Mouse (Mus musculus) neural tube, embryonic 13.5 days (tissue): ENCODE data around the gene Olfr1402. TPM values are rescaled to one million over a fixed set of nuclear protein-coding genes. Genes with fewer than 3 reads are reported as not detected.

Source experiments
- ATAC-seq: fragments of 200-750 bp; cut with Nextera tagmentation; 2 replicates; pipeline ENCODE4 v1.8.0; 2017; ENCODE audit warnings: low read depth, mild to moderate bottlenecking, moderate TSS enrichment, moderate library complexity
- H3K27ac ChIP-seq: fragments of 300-500 bp; sonication (generic); replicated peaks from 2 replicates; pipeline ENCODE4 v1.5.1; 2015; ENCODE audit warnings: moderate library complexity, mild to moderate bottlenecking, inconsistent platforms
- H3K27me3 ChIP-seq: fragments of 300-500 bp; sonication (generic); 2 replicates; pipeline ENCODE4 v1.6.1; 2015; ENCODE audit warnings: mild to moderate bottlenecking, inconsistent platforms
- H3K36me3 ChIP-seq: fragments of 300-500 bp; sonication (generic); 2 replicates; pipeline ENCODE4 v1.6.1; 2015; ENCODE audit warnings: mild to moderate bottlenecking, inconsistent platforms
- H3K4me1 ChIP-seq: fragments of 300-500 bp; sonication (generic); replicated peaks from 2 replicates; pipeline ENCODE4 v1.6.1; 2015; ENCODE audit warnings: inconsistent platforms
- H3K4me2 ChIP-seq: fragments of 300-500 bp; sonication (generic); 2 replicates; pipeline ENCODE4 v1.6.1; 2015; ENCODE audit warnings: inconsistent platforms, mild to moderate bottlenecking, moderate library complexity
- H3K4me3 ChIP-seq: fragments of 300-500 bp; sonication (generic); 2 replicates; pipeline ENCODE4 v1.5.1; 2015; ENCODE audit warnings: mild to moderate bottlenecking, inconsistent platforms
- H3K9ac ChIP-seq: fragments of 300-500 bp; sonication (generic); 2 replicates; pipeline ENCODE4 v1.6.1; 2015; ENCODE audit warnings: moderate library complexity, mild to moderate bottlenecking, inconsistent platforms
- H3K9me3 ChIP-seq: fragments of 300-500 bp; sonication (generic); 2 replicates; pipeline ENCODE4 v1.6.1; 2016; ENCODE audit warnings: inconsistent platforms
- WGBS: fragments of 180-500 bp; shearing (Covaris S2); methylation state at CpG from one replicate; pipeline ENCODE4 v1.1.7; 2015; 5-methylcytosine and 5-hydroxymethylcytosine counted together
- polyA plus RNA-seq: library from polyadenylated mRNA; unstranded; fragments of >200 nt; fragmentation: Nextera tagmentation; extraction: Ambion mirVana; gene quantifications from 2 replicates; pipeline ENCODE4 v1.2.1, GENCODE M21; 2015

Olfr1402 gene
- not detected in 2 replicates for polyA plus RNA-seq

DNA sequence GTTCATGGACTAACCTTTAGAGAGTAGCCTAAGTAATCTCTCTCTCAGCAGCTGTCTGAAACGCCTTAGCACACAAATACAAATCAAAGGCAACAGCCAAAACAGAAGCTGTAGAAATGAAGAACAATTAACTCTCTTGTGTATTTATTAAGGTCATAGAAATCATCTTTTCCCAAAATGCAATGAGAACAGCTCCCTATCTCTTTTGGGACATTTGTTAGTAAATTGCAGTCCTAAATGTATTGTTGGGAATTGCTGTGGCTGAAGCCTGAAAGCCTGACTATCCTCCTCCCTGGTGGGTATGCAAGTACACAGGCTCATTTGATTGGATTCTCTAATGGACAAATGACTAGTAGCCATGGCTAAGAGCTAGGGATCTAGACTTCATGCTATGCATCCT, at the start of gene Olfr1402:
TSS of gene Olfr1402 (minus strand) at position 101 of the 400 bp plus-strand sequence.
- WGBS = 74% methylated on average over 1 of the region's 1 CpGs
- Histone ChIP-seq H3K4me3 (no peak within 1 kb of the TSS), H3K9ac (no peak within 1 kb of the TSS), H3K4me2 (no peak within 1 kb of the TSS), H3K9me3 (no peaks in the 10 kb centered on the region), H3K36me3 (no peaks in the 10 kb centered on the region), H3K27ac (no peak within 1 kb of the TSS), H3K27me3 (no peaks in the 10 kb centered on the region), H3K4me1 (no peaks in the 10 kb centered on the region)
- ATAC-seq = no peak

GRCm38 (mm10) chr3:97455286-97455685, 33.5 kb upstream of the Olfr1402 start:
- Histone ChIP-seq H3K9me3 (no peaks in the 10 kb centered on the region), H3K4me3 (no peak overlapping the region), H3K27me3 (no peaks in the 10 kb centered on the region), H3K4me2 (no peak overlapping the region), H3K9ac (no peak overlapping the region), H3K4me1 (no peaks in the 10 kb centered on the region), H3K36me3 (no peaks in the 10 kb centered on the region), H3K27ac (no peak overlapping the region)
- ATAC-seq = no peak
- WGBS = 90% methylated on average over 4 of the region's 4 CpGs

- Histone ChIP-seq H3K27ac (no peak overlapping the region), H3K4me2 (no peak overlapping the region), H3K4me3 (no peak overlapping the region), H3K9me3 (no peaks in the 10 kb centered on the region), H3K9ac (no peak overlapping the region), H3K27me3 (no peaks in the 10 kb centered on the region), H3K4me1 (no peaks in the 10 kb centered on the region), H3K36me3 (no peaks in the 10 kb centered on the region)
- WGBS = 85% methylated on average over 2 of the region's 2 CpGs
- ATAC-seq = no peak
These were observed 16.8 kb upstream of the Olfr1402 start for GRCm38 (mm10) chr3:97438619-97439018.

GRCm38 (mm10) chr3:97394289-97394688, 27.5 kb downstream of the Olfr1402 start:
- H3K9ac ChIP-seq = no peak overlapping the region
- H3K36me3 ChIP-seq = no peaks in the 10 kb centered on the region
- no peak for ATAC-seq
- no peaks in the 10 kb centered on the region for H3K9me3 ChIP-seq
- H3K4me1 ChIP-seq = no peaks in the 10 kb centered on the region
- H3K4me2 ChIP-seq = no peak overlapping the region
- H3K4me3 ChIP-seq = no peak overlapping the region
- WGBS = 71% methylated on average over 1 of the region's 1 CpGs
- H3K27ac ChIP-seq = no peak overlapping the region
- no peaks in the 10 kb centered on the region for H3K27me3 ChIP-seq

DNA sequence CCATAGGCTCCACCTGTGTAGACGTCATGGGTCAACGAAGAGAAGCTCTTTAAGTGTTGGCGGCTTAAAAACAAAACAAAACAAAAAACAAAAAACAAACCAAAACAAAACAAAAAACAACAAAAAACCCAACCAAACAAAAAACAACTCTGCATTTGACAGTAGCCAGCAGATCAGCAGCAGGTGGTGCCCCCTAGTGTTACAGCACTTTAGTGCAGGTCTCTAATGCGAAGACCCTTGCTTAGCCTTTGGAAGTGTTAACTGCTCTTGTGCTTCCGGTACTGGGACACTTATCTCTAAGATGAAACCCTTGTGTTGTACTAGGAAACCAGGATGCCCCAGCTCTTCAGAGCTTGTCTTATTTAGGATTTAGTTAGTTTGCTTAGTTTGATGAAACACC, 28.7 kb downstream of the Olfr1402 start:
- H3K9ac ChIP-seq = no peak overlapping the region
- no peaks in the 10 kb centered on the region for H3K4me1 ChIP-seq
- 76% methylated on average over 5 of the region's 5 CpGs for WGBS
- H3K36me3 ChIP-seq = no peaks in the 10 kb centered on the region
- no peak overlapping the region for H3K4me3 ChIP-seq
- no peak overlapping the region for H3K4me2 ChIP-seq
- H3K27me3 ChIP-seq = no peaks in the 10 kb centered on the region
- H3K27ac ChIP-seq = no peak overlapping the region
- H3K9me3 ChIP-seq = no peaks in the 10 kb centered on the region
- no peak for ATAC-seq

DNA sequence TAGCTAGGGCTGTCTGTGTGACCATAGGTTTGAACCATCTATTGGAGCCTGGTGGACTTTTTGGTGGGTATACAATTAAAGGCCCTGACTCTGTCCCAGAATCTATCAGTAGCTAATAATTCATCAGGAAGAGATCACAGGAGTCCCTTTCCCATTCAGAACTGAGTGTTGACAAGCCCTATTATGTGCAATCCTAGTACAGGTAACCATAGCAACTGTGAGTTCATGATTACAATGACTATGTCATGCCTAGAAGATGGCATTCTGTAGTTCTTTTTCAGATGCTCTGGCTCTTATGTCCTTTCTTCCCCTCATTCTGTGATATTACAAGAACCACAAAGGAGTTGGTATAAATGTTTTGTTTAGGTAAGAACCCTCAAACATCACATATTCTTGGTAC, 51.4 kb downstream of the Olfr1402 start:
- H3K9me3 ChIP-seq = no peaks in the 10 kb centered on the region
- H3K4me1 ChIP-seq = no peaks in the 10 kb centered on the region
- no peaks in the 10 kb centered on the region for H3K27me3 ChIP-seq
- no peak overlapping the region for H3K4me3 ChIP-seq
- no peak overlapping the region for H3K4me2 ChIP-seq
- no peak for ATAC-seq
- H3K27ac ChIP-seq = no peak overlapping the region
- no peak overlapping the region for H3K9ac ChIP-seq
- H3K36me3 ChIP-seq = no peaks in the 10 kb centered on the region

DNA sequence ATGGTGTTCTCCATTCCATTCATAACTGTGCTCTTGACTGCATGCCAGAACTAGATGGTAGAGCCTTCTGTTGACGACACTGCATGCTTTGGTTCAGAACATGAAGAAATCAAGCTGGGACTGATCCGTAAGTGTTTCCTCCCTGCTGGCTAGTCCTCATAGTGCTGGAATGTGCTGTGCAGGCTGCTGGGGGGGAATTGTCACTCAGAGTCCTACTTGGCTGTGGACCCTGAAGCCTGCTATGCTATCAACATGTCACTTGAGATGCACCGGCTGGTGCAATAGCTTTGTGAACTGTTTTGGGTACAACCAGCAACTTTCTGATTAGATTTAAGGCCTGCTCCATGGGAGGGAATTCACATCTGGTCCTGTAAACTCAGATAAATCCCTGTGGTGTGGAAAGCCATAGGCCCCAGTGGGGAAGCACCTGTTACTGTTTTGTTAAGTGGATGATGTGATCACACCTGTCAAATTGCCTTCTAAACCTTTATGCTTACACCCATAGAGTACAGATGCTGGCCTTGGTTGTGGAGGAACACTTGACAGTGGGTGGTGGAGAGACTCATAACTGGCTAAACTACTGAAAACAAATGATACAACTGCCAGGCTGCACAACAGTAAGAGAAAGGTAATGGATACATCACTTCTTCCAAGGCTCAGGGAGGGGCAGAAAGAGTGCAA, 58.3 kb downstream of the Olfr1402 start:
- no peak overlapping the region for H3K27ac ChIP-seq
- no peaks in the 10 kb centered on the region for H3K36me3 ChIP-seq
- ATAC-seq = no peak
- no peaks in the 10 kb centered on the region for H3K4me1 ChIP-seq
- 75% methylated on average over 3 of the region's 3 CpGs for whole genome bisulfite sequencing
- H3K9me3 ChIP-seq = no peaks in the 10 kb centered on the region
- H3K9ac ChIP-seq = no peak overlapping the region
- H3K4me3 ChIP-seq = no peak overlapping the region
- H3K4me2 ChIP-seq = no peak overlapping the region
- H3K27me3 ChIP-seq = no peaks in the 10 kb centered on the region

GRCm38 (mm10) chr3:97358448-97358847, 63.4 kb downstream of the Olfr1402 start:
- Histone ChIP-seq H3K4me1 (no peaks in the 10 kb centered on the region), H3K4me2 (no peak overlapping the region), H3K27me3 (no peaks in the 10 kb centered on the region), H3K27ac (no peak overlapping the region), H3K9ac (no peak overlapping the region), H3K36me3 (no peaks in the 10 kb centered on the region), H3K4me3 (no peak overlapping the region), H3K9me3 (no peaks in the 10 kb centered on the region)
- 54% methylated on average over 1 of the region's 1 CpGs for WGBS
- ATAC-seq = no peak

Other genes starting within 250 kb of the Olfr1402 start
- 75.4 and 91.9 TPM in 2 replicates for gene Bcl9, start 124.1 kb downstream of the Olfr1402 start, polyA plus RNA-seq
- 6.3 and 7.2 TPM in 2 replicates for gene Chd1l, start 188.2 kb upstream of the Olfr1402 start, polyA plus RNA-seq
- gene Fmo5, start 206.8 kb upstream of the Olfr1402 start, polyA plus RNA-seq = 0.34 and 1.2 TPM in 2 replicates
- 11.6 and 11.9 TPM in 2 replicates for gene Prkab2, start 236.2 kb upstream of the Olfr1402 start, polyA plus RNA-seq